Mouse (Mus musculus) gastrocnemius, postnatal 25 days (tissue): ENCODE results near the gene Nubp1. TPM values are rescaled to one million over a fixed set of nuclear protein-coding genes. Genes with fewer than 3 reads are reported as not detected.

Source experiments
- DNase-seq: peaks from one replicate; pipeline ENCODE4 v3.0.0; 2022
- total RNA-seq, 2 experiments: library from RNA; stranded (reverse); gene quantifications; 1 replicate in 1 of 2; 2 replicates in 1 of 2; pipeline ENCODE4 v1.2.3; 2021

Nubp1 gene
- total RNA-seq, 2 experiments from 2014 or later: 6.3 to 6.6 TPM

GRCm38 (mm10) chr16:10467391-10468107, 55.8 kb downstream of the Nubp1 start:
- DNase-seq: no peak

DNA sequence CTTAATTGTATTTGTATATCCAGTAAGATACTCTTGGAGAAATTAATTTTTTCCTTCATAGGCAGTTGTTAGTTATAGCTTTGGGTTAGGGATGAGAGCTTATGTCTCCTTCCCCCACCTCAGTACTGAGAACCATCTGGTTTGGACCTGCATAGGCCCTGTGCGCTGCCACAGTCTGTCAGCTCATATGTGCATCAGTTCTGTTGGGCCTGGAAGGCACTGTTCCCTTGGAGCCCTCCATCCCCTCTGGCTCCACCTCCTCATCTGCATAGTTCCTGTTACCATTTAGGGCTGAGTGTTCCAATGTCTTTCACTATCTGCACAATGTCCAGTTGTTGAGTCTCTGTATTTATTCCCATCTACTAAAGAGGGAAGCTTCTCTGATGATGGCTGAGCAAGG, 56.5 kb downstream of the Nubp1 start:
- DNase-seq: no peak

- no peak for DNase-seq
These were observed 60.2 kb downstream of the Nubp1 start for GRCm38 (mm10) chr16:10471950-10472349.

Other genes with a start within 250 kb of the Nubp1 start
- gene Rpl39l, start 241.7 kb upstream of the Nubp1 start, total RNA-seq: under 1 TPM; 0.35 to 0.36 TPM
- not detected for gene Atf7ip2, start 219.2 kb upstream of the Nubp1 start, total RNA-seq
- gene Emp2, start 98.0 kb upstream of the Nubp1 start, total RNA-seq: 1 to 10 TPM; 5.7 to 7.8 TPM
- not detected for gene Tekt5, start 16.5 kb upstream of the Nubp1 start, total RNA-seq
- gene Tvp23a, start 35.4 kb downstream of the Nubp1 start, total RNA-seq: under 1 TPM; 0.36 to 0.40 TPM
- under 1 TPM; 0.11 to 0.13 TPM for gene Ciita, start 68.1 kb downstream of the Nubp1 start, total RNA-seq
- gene Dexi, start 131.1 kb downstream of the Nubp1 start, total RNA-seq: 10 to 100 TPM; 43.0 to 43.1 TPM
- 10 to 100 TPM; 51.2 to 62.2 TPM for gene Clec16a, start 133.4 kb downstream of the Nubp1 start, total RNA-seq